Mouse (Mus musculus) heart, adult 8-10 months (tissue): ENCODE results near the gene Tipin. TPM values are rescaled to one million over a fixed set of nuclear protein-coding genes. Genes with fewer than 3 reads are reported as not detected.
"Not testable (repeated sequence)": the region's sequence is repeated elsewhere in the genome, so short reads cannot be mapped to it uniquely, and the experiment has no call there.

Experiments used
- DNase-seq: peaks from one replicate; pipeline ENCODE4 v3.0.0; 2022; ENCODE audit warnings: low spot score
- total RNA-seq, 4 experiments: library from RNA; stranded (reverse); gene quantifications; 2 replicates each; pipeline ENCODE4 v1.2.4; 2022

The Tipin gene
- total RNA-seq, 4 experiments from 2014 or later: 9.3 to 12.9 (median 11.0) TPM

DNA sequence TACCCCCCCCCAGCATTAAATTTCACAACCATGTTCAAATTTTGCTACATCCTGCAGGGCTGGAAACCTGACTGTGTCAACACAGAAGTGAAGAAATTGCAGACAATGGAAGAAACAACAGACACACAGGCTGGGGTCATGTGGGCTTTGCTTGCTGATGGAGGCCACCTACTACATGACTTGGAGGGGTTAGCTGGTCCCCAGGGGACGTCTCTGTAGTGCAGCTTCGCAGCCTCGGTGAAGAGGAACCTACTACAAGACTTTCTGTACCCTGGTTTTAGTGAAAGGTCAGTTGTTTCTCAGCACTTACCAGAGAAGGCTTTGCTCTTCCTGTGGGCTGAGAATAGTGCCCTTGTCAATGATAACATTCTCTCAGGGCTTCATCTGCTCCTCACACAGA lies 10.1 kb upstream of the Tipin start:
- no peak for DNase-seq

DNA sequence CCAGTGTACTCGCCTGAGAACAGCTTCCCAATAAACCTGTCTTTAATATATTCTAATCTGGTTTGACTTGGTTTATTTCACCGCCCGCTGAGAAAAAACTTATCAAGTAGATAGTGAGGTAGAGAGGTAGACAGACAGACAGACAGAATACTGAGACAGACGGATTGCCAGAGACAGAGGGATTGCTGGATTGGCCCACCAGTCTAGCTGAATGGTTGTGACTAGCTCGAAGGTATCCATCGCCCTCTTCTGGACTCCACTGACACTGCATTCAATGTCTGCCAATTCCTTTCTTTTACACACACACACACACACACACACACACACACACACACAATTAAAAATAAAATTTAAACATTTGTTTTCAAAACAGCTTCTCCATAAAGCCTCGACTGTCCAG lies 8.8 kb upstream of the Tipin start:
- DNase-seq: peak; percentile 35

DNA sequence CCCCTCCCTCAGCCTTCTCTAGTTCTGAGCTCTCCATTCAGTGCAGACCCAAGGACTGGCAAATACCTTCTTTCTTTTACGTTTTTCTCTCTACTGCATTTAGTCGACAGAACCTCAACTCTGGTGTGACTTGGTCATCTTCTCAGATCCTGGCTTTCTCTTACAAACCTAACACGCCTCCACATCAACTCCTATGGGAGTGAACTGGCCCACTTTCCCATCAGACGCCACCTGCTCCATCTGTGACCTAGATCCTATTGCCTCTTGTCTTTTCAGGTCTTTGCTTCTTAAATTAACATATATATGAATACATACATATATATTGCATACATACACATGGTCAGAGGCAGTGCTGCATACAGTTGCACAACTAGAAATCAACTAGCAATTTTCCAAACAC lies 7.6 kb upstream of the Tipin start:
- DNase-seq: no peak

DNA sequence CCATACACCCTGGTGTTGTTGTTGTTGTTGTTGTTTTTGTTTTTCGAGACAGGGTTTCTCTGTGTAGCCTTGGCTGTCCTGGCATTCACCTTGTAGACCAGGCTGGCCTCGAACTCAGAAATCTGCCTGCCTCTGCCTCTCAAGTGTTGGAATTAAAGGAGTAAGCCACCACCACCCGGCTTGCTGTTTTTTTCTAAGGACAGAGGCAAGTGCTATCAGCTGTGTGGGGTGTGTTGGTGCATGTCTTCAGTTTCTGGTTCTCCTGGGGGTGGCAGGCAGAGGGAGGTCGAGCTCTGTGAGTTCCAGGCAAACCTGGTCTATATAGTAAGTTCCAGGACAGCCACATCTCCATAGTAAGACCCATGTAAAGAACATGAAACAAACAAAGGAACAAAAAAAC lies 7.1 kb upstream of the Tipin start:
- DNase-seq: no peak

DNA sequence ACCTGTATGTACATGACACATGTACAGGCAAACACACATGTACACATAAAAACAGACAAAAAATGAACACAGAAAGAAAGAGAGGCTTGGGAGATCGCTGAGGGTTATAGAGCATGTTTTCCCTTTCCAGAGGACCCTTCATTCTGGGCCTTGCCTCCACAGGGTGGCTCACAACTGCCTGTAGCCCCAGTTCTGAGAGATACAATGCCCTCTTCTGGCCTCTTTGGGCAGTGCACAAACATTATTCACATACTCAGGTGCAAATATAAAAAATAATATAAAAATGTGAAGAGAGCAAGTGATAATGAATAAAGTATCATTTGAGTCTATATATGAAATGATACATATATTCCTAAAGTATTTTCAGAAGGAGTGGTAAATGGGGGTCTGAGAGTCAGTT lies 6.5 kb upstream of the Tipin start:
- no peak for DNase-seq

DNA sequence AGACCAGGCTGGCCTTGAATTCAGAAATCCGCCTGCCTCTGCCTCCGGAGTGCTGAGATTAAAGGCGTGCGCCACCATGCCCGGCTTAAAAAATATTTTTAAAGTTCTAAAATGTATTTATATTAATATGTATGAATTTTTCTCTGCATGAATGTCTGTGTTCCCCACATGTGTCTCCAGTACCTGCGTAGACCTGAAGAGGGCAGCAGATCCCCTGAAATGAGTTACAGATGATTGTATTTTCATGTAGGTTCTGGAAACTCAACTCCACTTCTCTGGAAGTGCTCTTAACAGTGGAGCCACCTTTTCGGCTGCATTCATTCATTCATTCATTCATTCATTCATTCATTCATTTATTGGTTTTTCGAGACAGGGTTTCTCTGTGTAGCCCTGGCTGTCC lies 3.7 kb upstream of the Tipin start:
- DNase-seq: peak; percentile 57

DNA sequence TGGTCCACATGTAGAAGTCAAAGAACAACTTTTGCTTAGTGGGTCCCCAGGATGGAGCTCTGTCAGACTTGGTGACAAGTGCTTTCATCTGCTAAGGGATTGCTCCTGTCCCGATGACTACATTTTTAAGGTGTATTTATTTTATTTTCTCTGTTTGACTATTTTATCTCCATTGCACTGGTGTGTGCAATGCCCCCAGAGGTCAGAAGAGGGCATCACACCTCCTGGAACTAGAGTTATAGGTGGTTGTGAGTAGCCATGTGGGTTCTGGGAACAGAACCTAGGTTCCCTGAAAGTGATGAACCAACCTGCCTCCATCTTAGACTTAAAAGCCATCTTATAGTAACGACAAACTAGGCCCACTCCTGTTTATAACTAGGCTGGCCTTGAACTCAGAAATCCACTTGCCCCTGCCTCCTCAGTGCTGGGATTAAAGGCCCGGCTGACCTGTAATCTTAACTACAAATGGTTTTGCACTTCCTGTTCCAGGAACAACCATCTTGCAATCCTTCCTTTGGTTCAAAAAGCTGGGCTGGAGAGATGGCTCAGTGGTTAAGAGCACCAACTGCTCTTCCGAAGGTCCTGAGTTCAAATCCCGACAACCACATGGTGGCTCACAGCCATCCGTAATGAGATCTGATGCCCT lies 2.6 kb upstream of the Tipin start:
- no peak for DNase-seq

DNA sequence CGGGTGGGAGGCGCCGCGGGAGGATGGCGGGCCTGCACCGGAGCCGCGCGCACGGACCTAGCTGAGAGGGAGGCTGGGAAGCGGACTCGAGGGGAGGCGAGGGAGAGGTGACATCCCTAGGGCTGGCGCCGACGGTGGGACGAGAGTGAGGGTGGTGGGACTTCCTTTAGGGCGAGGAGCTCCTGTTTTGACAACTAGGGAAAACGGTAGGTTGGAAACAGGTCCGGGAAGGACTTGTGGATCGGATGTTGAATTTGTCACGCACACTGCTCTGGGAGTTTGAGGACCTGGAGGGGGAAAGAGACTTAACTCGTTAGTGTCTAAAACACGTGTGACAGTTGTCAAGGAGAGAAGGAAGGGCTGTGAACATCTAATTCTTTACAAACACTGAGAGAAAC lies 399 bp downstream of the Tipin start:
- no peak for DNase-seq

DNA sequence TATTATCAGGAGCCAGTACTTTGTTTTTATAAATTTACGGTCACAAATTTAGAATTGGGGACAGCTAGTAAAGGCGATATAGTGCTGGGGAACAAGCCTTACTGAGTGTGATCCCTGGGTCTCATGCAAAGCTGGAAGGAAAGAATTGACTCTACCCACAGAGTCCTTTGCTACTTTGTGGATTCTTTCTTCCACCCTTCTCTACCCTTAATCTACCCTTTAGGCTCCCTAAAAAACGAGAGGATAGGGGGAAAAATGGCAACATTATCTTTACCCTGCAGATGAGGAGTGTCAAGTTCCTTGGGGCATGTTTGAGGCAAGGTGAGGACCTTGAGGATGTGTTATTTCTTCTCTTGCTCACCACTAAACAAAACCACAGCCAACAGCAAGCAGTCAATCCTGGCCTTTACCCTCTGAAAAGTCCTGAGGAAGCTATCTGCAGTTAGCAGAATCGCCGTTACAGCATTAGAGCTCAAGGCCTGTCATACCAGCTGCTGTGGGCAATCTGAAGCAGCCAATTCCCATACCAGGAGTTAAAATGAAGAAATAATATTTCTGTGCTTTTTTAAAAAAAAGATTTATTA lies 1.1 kb downstream of the Tipin start:
- DNase-seq: no peak

DNA sequence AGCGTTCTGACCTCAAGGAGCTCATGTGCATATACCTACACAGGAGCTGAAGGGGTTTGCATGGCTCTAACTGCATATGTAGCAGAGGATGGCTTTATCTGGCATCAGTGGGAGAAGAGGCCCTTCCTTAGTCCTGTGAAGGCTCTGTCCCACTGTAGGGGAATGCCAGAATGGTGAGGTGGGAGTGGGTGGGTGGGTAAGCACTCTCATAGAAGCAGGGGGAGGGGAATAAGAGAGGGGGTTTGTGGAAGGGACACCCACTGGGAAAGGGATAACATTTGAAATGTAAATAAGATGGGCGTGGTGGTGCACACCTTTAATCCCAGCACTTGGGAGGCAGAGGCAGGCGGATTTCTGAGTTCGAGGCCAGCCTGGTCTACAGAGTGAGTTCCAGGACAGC lies 21.7 kb downstream of the Tipin start:
- DNase-seq: not testable (repeated sequence)

DNA sequence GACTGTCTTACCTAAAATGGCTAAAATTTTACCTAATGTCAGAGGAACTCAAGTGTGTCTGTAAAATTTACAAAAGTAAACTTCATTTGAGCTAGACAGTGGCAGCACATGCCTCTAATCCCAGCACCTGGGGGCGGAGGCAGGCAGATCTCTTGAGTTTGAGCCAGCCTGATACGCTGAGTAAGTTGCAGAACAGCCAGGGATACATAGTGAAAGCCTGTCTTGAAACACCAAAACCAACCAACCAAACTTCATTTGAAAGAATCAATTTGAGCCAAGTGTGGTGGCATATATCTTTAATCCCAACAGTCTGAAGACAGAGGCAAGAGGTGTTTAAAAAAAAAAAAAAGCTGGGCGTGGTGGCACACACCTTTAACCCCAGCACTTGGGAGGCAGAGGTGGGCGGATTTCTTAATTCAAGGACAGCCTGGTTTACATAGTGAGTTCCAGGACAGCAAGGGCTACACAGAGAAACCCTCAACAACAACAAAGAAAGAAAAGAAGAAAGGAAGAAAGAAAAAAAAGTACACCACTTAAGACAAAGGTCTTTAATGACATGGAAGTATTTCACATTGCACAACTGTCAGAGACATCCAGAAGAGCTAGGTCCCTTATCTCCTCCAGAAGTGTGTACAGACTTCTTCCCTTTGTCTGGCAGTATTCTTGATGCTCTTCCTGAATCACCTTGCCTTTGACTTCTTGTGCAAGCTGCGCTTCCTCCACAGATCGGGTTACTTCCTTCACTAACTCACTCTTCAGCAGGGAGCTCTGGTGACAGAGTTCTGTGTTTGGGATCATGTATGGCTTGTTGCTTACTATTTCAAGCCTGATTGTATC lies 25.3 kb downstream of the Tipin start:
- no peak for DNase-seq

DNA sequence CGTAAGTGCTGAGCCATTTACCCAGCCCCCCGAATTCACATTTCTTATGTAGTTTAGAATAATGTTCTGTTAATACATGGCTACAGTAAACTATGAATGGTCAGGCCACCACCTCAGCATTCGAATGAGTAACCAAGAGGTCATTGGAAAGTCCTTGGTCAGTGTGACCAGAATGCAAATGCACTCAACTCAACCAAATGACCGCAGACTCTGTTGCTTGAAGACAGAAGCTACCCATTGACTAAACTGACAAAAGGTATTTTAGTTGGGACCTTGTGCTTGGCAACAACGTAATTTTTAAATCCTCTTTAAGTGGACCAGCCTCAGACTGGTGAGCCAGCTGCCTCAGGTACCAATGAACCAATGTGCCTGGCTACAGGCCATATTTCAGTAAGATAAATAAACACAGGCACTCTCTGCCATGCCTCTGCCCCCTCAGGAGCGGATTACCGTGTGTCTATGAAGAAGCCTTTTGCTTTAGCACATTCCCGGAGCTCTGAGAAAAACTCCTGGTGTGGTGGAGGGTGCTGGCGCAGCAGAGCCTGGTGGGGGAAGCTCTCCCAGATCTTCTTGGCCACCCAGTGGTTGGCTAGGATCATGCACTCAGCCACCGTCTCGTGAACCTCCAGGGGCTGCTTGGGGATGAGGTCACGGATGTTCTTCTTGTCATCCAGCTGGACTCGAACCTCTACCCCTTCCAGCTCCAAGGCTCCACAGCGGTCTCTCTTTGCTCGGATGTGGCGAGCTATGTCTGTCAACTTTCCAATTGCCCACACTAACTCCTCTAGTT lies 29.8 kb downstream of the Tipin start:
- no peak for DNase-seq

DNA sequence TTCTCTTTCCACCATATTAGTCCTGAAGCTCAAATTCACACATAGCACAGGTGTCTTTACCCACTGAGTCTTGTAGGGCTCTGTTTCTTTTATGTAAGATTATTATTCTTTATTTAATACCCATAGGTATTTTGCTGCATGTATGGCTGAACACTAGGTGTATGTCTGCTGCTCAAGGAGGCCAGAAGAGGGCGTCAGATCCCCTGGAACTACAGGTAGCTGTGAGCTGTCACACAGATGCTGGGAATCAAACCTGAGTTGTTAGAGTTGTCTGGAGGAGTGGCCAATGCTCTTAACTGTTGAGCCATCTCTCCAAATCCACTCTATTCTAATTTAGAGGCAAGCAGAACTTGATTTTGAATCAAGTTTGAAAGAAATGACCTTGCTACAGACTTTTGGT lies 30.7 kb downstream of the Tipin start:
- DNase-seq: no peak

DNA sequence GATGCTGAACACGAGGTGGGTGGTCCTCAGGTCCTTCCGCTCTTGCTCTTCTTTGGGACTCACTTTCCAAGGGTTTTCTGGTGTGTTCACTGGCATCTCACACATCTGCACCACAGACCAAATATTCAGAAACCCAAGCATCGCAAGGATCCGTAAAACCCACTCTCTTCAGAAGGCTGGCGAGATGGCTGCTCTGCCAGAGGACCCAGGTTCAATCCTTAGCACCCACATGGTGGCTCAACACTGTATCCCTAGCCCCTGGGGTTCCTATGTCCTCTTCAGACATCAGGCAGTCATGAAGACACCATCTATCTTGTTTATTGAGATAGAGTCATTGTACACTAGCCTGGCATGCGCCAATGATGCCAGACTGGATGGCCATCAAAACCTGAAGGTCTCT lies 33.3 kb downstream of the Tipin start:
- DNase-seq: no peak

DNA sequence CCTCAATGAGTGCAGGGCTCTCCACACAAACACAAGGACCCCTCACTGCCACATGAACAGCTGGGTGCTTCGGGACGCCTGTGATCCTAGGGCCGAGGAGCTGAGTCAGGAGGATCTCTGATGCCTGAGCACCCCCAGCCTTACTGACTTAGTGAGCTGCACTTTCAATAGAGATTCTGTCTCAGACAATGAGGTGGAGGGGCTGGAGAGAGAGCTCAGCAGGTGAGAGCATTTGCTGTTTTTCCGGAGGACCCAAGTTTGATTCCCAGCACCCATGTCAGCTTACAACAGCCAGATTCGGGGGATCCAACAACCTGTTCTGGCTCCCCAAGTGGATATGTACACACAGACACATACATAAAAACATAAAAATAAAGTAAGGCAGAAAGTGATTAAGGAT lies 35.6 kb downstream of the Tipin start:
- no peak for DNase-seq

DNA sequence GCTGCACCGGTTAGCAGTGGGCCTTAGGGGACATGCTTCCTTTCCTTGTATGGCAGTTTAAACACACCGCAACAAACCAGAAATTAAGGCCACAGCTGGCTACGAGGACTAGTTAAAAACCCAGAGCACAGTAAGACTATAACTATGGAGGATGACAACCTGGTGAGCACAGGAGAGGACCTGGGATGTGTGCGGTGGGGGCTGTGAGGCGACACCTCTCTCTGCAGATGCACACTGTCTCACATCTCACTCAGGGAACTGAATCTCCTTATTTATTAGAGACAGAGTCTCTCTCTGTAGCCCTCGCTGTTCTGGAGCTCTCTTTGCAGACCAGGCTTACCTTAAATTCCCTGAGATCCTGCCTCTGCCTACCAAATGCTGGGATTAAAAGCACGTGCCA lies 42.6 kb downstream of the Tipin start:
- DNase-seq: no peak

DNA sequence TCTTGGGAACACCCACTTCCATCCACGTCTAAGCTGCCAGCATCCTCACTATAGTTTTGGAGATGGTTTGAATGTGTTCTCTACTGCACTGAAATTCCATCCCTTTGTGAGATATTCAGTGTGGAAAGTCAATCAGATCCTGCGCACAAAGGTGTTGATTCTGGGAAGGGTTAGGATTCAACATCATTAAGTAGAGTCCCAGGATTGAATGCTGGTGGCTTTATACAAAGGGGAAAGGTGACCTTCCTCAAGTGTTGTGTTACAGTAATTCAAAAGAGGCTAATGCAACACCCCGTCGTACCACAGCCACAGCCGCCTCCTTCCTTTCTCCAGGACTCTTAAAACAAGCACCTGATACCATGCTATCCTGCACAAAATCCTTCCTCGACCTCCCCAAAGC lies 54.4 kb downstream of the Tipin start:
- no peak for DNase-seq

DNA sequence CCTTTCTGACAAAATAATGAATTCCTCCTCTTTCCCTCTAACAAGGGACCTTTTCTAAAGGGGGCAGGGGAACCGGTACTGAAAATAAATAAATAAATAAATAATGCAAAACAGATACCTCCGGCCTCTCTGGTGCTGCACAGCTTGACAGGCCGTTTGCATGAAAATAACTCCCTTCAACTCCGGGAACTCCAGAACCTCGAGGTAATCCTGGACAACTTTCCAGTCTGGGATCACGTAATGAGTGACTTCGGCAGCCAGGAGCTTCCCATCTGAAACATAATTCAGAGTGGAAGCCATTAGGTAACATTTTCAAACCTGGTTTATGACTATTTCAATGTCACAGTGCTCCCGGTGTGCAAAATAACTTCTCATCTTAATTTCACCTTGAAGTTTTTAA lies 58.0 kb downstream of the Tipin start:
- no peak for DNase-seq

DNA sequence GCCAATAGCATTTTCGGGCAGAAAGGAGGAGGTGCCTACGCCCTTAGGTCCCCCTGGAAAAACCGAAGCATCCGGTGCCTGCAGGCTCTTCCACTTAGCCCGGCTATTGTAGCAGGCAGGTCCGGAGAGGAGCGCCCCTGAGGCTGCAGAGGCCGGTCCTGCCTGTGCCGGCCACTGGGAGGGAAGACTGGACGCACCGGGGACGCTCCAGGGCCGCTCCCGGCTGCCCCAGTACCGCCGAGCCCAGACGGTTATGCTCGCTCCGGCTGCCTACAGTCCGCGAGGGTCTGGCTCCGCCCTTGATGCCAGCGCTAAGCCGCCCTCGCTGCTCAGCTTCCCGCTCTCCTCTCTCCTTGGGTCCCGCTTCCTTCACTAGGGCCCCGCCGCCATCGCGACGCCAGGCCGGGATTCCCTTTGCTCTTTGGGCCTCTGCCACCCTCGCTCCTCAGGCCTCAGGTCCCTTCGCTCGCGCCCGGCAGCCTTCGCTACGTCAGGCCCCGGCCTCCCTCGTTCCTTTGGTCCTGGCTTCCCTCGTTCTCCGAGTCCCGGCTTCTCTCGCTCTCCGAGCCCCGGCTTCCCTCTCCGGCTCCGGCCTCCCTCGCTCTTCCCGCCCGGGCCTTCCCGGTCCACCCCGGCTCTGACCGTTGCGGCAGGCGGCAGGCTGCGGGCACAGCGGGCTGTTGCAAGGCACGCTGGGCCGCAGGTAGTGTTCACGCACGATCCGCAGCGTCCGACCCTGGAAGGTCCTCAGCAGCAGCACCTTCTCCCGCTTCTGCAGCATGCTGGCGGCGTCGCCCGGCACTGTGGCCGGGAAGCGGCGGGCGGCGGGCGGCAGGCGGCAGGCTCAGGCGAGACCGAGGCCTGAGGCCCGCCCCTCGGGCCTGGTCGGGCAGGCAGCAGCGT lies 59.2 kb downstream of the Tipin start:
- DNase-seq: peak; percentile 65

DNA sequence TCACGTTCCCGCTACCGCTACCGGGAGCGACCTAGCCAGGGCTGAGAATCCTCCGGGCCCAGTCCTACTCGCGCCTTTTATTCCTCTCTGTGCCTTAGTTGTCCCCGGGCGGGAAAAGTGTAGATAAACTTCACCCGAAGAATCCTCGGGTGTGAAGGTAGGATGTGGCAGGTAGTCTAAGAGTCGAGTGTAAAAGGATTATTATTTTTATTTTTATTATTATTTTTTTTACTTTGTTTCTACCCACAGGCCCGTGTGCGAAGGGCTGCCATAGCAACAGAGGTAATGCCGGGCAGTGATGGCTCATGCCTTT lies 59.8 kb downstream of the Tipin start, which contains the start of gene Dis3l:
Gene Dis3l (minus strand): TSS at position 35 of the 313 bp plus-strand sequence.
- no peak for DNase-seq

DNA sequence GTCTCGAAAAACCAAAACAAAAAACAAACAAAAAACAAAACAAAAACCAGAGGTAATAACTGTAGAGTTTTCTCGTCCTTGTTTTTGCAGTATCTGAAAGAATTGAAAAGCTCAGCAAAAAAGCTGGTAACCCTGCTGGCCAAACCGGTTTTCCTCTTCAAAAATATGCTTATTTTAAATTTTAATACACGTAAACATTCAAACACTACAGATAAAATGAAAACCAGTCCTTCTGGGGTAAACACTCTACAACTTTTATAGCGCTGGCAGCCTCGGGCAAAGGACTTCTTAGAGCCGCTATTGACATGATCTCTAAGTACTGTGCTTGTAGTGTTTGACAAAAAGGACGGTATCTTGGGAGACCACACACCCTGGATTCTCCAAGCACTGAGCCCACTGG lies 60.3 kb downstream of the Tipin start:
- no peak for DNase-seq
